Mouse (Mus musculus): ENCODE results near the gene Svs5.
"Not testable (repeated sequence)": the region's sequence is repeated elsewhere in the genome, so short reads cannot be mapped to it uniquely, and the experiment has no call there.

Gene Svs5

GRCm38 (mm10) chr2:164332440-164332839 lies at the start of gene Svs5:
Svs5 (plus strand) TSS chr2:164332740.
- in situ Hi-C loops (cut with MseI, MboI): not testable (repeated sequence)

GRCm38 (mm10) chr2:164288968-164289367 lies 43.6 kb upstream of the Svs5 start, which contains the start of gene Svs3a:
Svs3a (plus strand) TSS chr2:164289268.
- in situ Hi-C loops (cut with MseI, MboI): not testable (repeated sequence)

GRCm38 (mm10) chr2:164312599-164312998 lies 19.9 kb upstream of the Svs5 start:
- in situ Hi-C loops (cut with MseI, MboI): no loop called here

GRCm38 (mm10) chr2:164315460-164315859 lies 17.1 kb upstream of the Svs5 start:
- in situ Hi-C loops (cut with MseI, MboI): not testable (repeated sequence)

- in situ Hi-C loops (cut with MseI, MboI): not testable (repeated sequence)
Observed at GRCm38 (mm10) chr2:164316451-164316850, 16.1 kb upstream of the Svs5 start, which contains the start of gene Svs6. Svs6 (plus strand) TSS chr2:164316751.

- in situ Hi-C loops (cut with MseI, MboI): no loop called here
Observed at GRCm38 (mm10) chr2:164320983-164321382, 11.6 kb upstream of the Svs5 start.

DNA sequence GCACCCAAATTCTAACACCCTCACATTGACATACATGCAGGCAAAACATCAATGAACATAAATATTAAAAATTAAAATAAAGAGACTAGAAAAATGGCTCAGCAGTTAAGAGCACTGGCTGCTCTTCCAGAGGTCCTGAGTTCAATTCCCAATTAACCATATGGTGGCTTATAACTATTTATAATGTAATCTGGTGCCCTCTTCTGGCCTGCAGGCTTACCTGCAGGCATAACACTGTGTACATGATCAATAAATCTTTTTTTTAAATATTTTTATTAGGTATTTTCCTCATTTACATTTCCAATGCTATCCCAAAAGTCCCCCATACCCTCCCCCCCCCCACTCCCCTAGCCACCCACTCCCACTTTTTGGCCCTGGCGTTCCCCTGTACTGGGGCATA lies 11.2 kb downstream of the Svs5 start:
- in situ Hi-C loops (cut with MseI, MboI): not testable (repeated sequence)

DNA sequence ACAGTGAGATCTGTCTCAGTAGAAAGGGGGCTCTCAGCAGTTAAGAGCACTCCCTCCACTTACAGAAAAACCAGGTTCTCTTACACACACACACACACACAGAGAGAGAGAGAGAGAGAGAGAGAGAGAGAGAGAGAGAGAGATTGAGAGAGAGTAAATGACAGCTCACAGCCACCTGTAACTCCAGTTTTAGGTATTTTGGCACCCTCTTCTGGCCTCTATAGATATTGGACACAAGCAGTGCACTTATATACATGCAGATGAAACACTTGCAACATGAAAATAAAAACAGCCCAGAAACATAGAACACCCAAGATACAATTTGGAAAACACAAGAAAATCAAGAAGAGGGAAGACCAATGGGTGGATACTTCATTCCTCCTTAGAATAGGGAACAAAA lies 15.2 kb downstream of the Svs5 start:
- in situ Hi-C loops (cut with MseI, MboI): not testable (repeated sequence)

- in situ Hi-C loops (cut with MseI, MboI): no loop called here
Observed at GRCm38 (mm10) chr2:164348980-164349379, 16.4 kb downstream of the Svs5 start.

- in situ Hi-C loops (cut with MseI, MboI): loop anchor here (5.0 to 10.0 kb wide), 3 partner anchors 40 to 248 kb away; no protein-coding TSS in a partner anchor
Observed at GRCm38 (mm10) chr2:164352697-164353096, 20.2 kb downstream of the Svs5 start.

DNA sequence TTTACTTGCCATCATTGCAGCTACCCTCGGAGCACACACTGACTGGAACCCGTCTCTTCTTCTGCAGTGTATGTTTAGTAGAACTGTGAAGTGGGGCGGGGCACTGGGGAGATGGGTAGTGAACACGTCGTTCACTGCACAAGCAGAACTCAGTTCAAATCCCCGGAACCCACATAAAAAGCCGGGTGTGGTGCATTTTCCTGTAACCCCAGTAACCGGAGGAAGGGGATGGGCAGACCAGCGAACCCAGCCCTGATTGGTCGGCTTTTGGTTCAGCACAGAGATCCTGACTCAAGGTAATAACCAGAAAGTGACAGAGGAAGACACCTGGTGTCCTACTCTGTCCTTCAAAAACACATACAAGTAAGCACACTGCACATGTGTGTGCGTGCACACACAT lies 20.8 kb downstream of the Svs5 start:
- in situ Hi-C loops (cut with MseI, MboI): loop anchor here (5.0 to 10.0 kb wide), 3 partner anchors 39 to 249 kb away; no protein-coding TSS in a partner anchor

DNA sequence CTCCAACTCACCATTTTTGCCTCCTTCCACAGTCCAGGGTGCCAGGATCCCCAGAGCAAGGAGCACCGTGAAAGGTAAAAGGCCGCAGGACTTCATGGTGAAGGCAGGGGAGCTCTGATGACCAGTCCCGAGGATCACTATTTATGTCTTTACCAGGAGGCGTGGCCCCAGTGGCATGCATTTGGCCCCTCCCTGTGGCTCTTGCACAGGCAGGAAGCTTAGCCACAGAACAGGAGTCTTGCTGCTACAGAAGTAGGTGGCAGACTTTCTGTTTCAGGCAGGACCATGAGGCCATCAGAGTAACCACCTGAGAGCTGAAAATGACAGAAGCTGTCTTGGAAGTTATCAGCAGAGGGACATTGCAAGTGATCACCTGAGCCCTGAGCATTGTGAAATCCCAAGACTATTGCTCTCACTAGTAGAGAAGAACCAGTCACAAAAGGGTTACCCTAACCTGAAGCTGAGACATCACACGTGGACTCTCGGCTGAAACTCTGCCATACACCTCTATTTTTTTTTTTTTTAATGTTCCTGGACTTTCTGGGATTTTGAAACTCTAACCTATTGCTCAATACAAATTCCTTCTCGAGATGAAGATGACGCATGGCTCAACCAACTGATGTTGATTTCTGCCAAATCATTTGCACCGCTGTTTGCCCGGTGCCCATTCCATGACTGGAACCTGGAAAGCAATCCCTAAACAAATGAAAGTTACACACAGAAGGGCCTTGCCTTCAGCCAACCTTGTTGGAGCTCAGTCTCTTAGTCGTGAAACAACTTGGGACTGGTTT lies 23.8 kb downstream of the Svs5 start:
- in situ Hi-C loops (cut with MseI, MboI): loop anchor here (10.0 kb wide), 2 partner anchors 242 to 252 kb away; no protein-coding TSS in a partner anchor

- in situ Hi-C loops (cut with MseI, MboI): loop anchor here (10.0 kb wide), 2 partner anchors 244 to 254 kb away; no protein-coding TSS in a partner anchor
Observed at GRCm38 (mm10) chr2:164358373-164358772, 25.8 kb downstream of the Svs5 start.

DNA sequence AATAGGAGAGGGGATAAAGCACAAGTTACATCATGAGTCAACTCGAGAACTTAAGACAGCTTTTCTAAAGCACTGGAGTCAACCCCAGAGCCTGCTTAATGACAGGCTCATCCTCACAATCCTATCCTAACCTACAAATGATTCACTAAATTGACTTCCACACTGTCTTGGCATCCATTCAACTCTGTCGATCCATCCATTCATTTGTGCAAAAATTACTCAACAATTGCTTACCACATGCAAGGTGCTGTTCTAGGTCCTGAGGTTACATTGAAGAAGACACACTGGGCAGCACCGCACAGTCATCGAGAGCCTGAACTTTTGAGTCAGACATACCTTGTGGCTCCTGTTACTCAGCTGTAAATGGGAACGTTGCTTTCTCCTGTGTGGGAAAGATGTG lies 26.5 kb downstream of the Svs5 start:
- in situ Hi-C loops (cut with MseI, MboI): loop anchor here (10.0 kb wide), 2 partner anchors 244 to 254 kb away; no protein-coding TSS in a partner anchor

DNA sequence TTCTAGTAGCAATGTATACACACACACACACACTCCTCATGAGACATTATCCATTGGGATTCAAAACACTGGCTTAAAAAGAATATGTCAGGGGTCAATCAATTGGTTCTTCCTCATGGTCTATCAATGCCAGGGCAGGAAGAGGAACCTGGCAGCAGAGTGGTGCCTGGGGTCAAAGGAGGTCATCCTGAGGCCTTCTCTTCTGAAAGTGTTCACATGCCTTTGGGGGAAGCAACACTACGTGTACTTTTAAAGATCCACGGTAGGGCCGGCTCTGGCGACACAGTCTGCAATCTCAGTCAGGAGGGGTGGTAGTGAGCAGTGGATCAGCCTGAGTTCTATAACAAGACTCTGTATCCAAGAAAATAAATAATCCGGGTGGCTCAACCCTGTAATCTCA lies 27.1 kb downstream of the Svs5 start:
- in situ Hi-C loops (cut with MseI, MboI): loop anchor here (10.0 kb wide), 2 partner anchors 245 to 255 kb away; no protein-coding TSS in a partner anchor

- in situ Hi-C loops (cut with MseI, MboI): no loop called here
Observed at GRCm38 (mm10) chr2:164360974-164361657, 28.6 kb downstream of the Svs5 start.

DNA sequence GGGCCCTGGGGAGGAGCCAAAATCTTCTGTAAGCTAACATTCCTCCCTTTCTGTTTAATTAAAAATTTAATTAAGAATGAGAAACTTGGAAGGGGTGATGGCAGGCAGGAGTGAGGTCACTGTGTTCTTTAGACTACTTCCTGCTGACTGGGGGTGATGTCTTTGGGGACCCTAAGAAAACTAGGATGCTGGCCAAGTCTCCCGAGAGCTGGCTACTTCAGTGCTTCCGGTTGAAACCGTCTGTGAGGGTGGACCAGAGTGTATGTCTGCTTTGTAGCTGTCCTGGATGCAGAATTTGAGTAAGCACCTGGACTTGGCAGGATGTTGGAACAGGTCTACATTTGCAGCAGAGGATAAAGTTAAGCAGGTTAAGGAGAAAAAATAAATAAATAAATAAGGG lies 34.4 kb downstream of the Svs5 start:
- in situ Hi-C loops (cut with MseI, MboI): no loop called here

- in situ Hi-C loops (cut with MseI, MboI): no loop called here
Observed at GRCm38 (mm10) chr2:164368620-164369105, 36.1 kb downstream of the Svs5 start.

GRCm38 (mm10) chr2:164371371-164371770 lies 38.8 kb downstream of the Svs5 start:
- in situ Hi-C loops (cut with MseI, MboI): no loop called here

- in situ Hi-C loops (cut with MseI, MboI): no loop called here
Observed at GRCm38 (mm10) chr2:164372408-164373053, 40.0 kb downstream of the Svs5 start.

DNA sequence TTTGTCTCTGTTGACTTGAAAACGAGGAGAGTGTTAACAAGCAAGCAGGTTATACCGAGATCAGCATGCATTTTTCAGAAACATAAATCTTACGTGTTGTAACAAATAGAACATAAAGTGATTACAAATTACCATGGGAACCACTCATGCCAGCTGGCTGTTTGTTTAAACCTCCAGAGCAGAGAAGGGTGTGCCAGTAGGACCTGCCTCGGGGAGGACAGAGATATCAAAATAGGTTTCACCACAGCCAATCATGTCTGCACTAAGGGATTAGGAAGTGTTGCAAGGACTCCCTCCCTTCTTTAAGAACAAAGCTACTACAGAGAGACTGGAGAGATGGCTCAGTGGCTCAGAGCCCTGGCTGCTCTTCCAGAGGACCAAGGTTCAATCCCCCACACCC lies 40.6 kb downstream of the Svs5 start:
- in situ Hi-C loops (cut with MseI, MboI): no loop called here

Data from mouse trophoblast stem cell (cell line).